Mouse (Mus musculus) thymus, adult 2 months (tissue): ENCODE measurements around the gene Olfr769. TPM values are rescaled to one million over a fixed set of nuclear protein-coding genes. Genes with fewer than 3 reads are reported as not detected.
"Not testable (repeated sequence)": the region's sequence is repeated elsewhere in the genome, so short reads cannot be mapped to it uniquely, and the experiment has no call there.

Source experiments
- DNase-seq: peaks from one replicate; pipeline ENCODE4 v3.0.0; 2021
- H3K27ac ChIP-seq: fragments of 200-500 bp; 2 replicates; pipeline ENCODE4 v1.5.1; 2012; ENCODE audit warnings: low read length, control low read depth; ENCODE audit not compliant: control insufficient read depth, insufficient read depth
- H3K27me3 ChIP-seq: fragments of 200-500 bp; 2 replicates; pipeline ENCODE4 v1.6.1; 2012; ENCODE audit warnings: mild to moderate bottlenecking, low read length, moderate library complexity, mixed read lengths; ENCODE audit not compliant: control insufficient read depth, insufficient read depth
- H3K36me3 ChIP-seq: fragments of 200-500 bp; 2 replicates; pipeline ENCODE4 v1.6.1; 2012; ENCODE audit warnings: mild to moderate bottlenecking, low read length, moderate library complexity; ENCODE audit not compliant: control insufficient read depth, insufficient read depth
- H3K4me1 ChIP-seq: fragments of 200-500 bp; replicated peaks from 2 replicates; pipeline ENCODE4 v1.6.1; 2012; ENCODE audit warnings: low read length; ENCODE audit not compliant: control insufficient read depth, insufficient read depth
- H3K4me3 ChIP-seq: fragments of 200-500 bp; 2 replicates; pipeline ENCODE4 v1.5.1; 2012; ENCODE audit warnings: mild to moderate bottlenecking, low read length, control low read depth, moderate library complexity; ENCODE audit not compliant: control insufficient read depth, insufficient read depth
- CTCF ChIP-seq: fragments of 200-500 bp; IDR thresholded peaks from 2 replicates; pipeline ENCODE4 v1.5.1; 2012; ENCODE audit warnings: mild to moderate bottlenecking, control low read depth, low read length, moderate library complexity, borderline replicate concordance; ENCODE audit not compliant: control insufficient read depth, poor library complexity, insufficient read depth; ENCODE audit errors: extremely low read depth
- POLR2A ChIP-seq: fragments of 200-500 bp; IDR thresholded peaks from 2 replicates; pipeline ENCODE4 v1.6.1; 2012; ENCODE audit warnings: mild to moderate bottlenecking, low read length, control low read depth, moderate library complexity; ENCODE audit not compliant: control insufficient read depth, poor library complexity, insufficient read depth; ENCODE audit errors: extremely low read depth
- WGBS: fragments of 180-500 bp; shearing (Covaris S2); methylation state at CpG from one replicate; pipeline ENCODE4 v1.1.7; 2018; 5-methylcytosine and 5-hydroxymethylcytosine counted together
- polyA plus RNA-seq: library from polyadenylated mRNA; depleted of rRNA; stranded (reverse); fragments of >200 nt; gene quantifications from 2 replicates; pipeline ENCODE4 v1.2.3, GENCODE M21; 2012; rRNA removed

Gene Olfr769
- not detected in 2 replicates for polyA plus RNA-seq

DNA sequence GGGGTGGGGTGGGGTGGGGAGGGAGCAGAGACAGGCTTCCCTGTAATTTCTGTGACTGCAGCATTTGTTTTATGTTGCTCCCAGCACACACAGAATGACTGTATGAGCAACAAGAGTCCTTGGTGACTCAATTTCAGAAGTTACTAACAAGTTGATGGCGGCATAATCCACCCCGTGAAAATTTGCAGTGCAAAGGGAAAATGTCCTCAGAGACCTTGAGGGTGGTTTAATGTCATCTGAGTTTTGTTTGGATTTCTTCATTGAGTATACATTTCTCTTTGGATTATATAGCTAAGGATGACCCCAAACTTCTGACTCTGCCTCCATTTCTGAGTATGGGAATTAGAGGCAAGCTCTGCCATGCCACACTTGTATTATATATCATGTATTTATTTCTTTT is at the start of gene Olfr769:
Gene Olfr769 (minus strand): TSS at position 101 of the 400 bp plus-strand sequence.
- H3K4me3 ChIP-seq, result no peak within 1 kb of the TSS
- no peaks in the 10 kb centered on the region for H3K4me1 ChIP-seq
- DNase-seq, result no peak
- 93% methylated on average over 2 of the region's 2 CpGs for WGBS
- no peak within 1 kb of the TSS for H3K27ac ChIP-seq
- TF ChIP-seq POLR2A (no peak), CTCF (no peak)
- H3K27me3 ChIP-seq, result no peaks in the 10 kb centered on the region
- H3K36me3 ChIP-seq, result no peaks in the 10 kb centered on the region

- WGBS, result 90% methylated on average over 1 of the region's 1 CpGs
- TF ChIP-seq CTCF (no peak), POLR2A (no peak)
- Histone ChIP-seq H3K27me3 (no peaks in the 10 kb centered on the region), H3K4me3 (no peak within 1 kb of the TSS), H3K27ac (no peak within 1 kb of the TSS), H3K4me1 (no peaks in the 10 kb centered on the region), H3K36me3 (no peaks in the 10 kb centered on the region)
- DNase-seq, result no peak
These were observed 47.0 kb upstream of the Olfr769 start, which contains the start of gene Olfr771 for GRCm38 (mm10) chr10:129164651-129165050. Gene Olfr771, minus strand, starts transcription at chr10:129164751.

DNA sequence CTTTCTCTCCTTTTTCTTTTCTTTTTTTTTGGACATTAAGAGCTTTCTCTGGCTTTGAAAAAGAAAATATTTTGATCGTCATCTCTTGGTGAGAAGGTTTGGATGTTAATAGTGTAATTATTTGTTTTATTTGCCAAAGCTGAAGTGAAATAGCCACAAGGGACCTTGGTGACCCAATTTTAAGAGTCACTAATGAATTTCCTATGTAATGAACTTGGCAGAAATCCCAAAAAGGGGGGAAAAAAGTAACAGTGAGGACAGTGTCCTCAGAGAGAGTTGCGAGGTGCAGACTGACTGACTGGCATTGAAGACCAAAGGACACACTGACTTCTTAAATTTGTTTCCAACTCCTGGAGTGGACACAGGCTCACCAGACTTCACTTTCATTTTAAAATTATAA is 21.2 kb upstream of the Olfr769 start, which contains the start of gene Olfr770:
Gene Olfr770 (minus strand): TSS at position 101 of the 400 bp plus-strand sequence.
- no peak for DNase-seq
- Histone ChIP-seq H3K4me3 (no peak within 1 kb of the TSS), H3K27ac (no peak within 1 kb of the TSS), H3K4me1 (no peaks in the 10 kb centered on the region), H3K27me3 (no peaks in the 10 kb centered on the region), H3K36me3 (no peaks in the 10 kb centered on the region)
- TF ChIP-seq POLR2A (no peak), CTCF (no peak)
- WGBS, result 92% methylated on average over 2 of the region's 2 CpGs

DNA sequence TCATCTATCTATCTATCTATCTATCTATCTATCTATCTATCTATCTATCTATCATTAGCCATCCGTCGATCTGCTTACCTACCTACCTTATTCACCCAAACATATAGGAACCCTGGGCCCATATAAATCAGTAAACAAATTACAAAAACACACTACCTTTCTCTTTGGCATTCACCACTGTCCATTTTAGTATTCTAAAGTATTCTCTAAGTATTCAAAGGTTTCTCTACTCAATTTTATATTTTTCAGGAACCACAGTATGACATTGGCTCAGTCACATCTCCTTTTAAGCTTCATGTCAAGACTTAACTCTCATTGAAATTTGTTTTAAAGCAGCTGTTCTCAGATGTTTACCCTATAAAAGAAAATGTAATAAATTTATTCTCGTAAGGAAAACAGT is 2.5 kb downstream of the Olfr769 start:
- no peaks in the 10 kb centered on the region for H3K4me1 ChIP-seq
- DNase-seq, result no peak
- WGBS, result 97% methylated on average over 3 of the region's 3 CpGs

GRCm38 (mm10) chr10:129101231-129101630 is 16.4 kb downstream of the Olfr769 start:
- no peaks in the 10 kb centered on the region for H3K36me3 ChIP-seq
- H3K4me3 ChIP-seq, result no peak overlapping the region
- no peaks in the 10 kb centered on the region for H3K4me1 ChIP-seq
- DNase-seq, result no peak
- no peak for TF ChIP-seq CTCF
- TF ChIP-seq POLR2A, result no peak
- 53% methylated on average over 3 of the region's 3 CpGs for WGBS
- no peaks in the 10 kb centered on the region for H3K27me3 ChIP-seq
- H3K27ac ChIP-seq, result no peak overlapping the region

More for the DNA sequence above, 2.5 kb downstream of the Olfr769 start:
- H3K4me3 ChIP-seq, result no peak overlapping the region
- TF ChIP-seq CTCF (no peak), POLR2A (no peak)
- H3K27ac ChIP-seq, result no peak overlapping the region
- no peaks in the 10 kb centered on the region for H3K36me3 ChIP-seq
- H3K27me3 ChIP-seq, result no peaks in the 10 kb centered on the region

- WGBS, result 82% methylated on average over 1 of the region's 1 CpGs
These were observed 18.4 kb downstream of the Olfr769 start, which contains the start of gene Olfr768 for GRCm38 (mm10) chr10:129099275-129099674. Gene Olfr768, minus strand, starts transcription at chr10:129099375.

DNA sequence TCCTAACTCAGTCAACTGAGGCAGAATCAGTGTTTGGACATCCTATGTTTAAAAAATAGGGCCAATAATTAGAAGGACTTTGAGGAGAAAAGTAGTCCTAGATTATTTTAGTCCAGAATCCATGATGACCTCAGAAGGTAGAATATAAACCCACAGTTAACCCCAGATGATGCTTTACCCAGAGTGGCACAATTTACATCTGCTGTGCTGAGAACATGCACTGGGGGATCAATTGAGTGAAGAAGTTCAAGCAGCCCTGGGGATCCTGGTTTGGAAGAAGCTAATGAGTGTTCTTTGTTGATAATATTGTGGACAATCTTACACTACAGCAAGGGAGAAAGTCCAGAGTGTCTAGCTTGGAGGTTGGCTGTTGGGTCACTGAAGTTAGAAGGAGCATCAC is 34.9 kb downstream of the Olfr769 start, which contains the start of gene Olfr767:
Gene Olfr767 (minus strand): TSS at position 101 of the 400 bp plus-strand sequence.
- not testable (repeated sequence) for H3K4me1 ChIP-seq, H3K27ac ChIP-seq, DNase-seq, H3K27me3 ChIP-seq, H3K4me3 ChIP-seq, H3K36me3 ChIP-seq

More at GRCm38 (mm10) chr10:129099275-129099674, 18.4 kb downstream of the Olfr769 start, which contains the start of gene Olfr768:
- Histone ChIP-seq H3K4me3 (no peak within 1 kb of the TSS), H3K36me3 (no peaks in the 10 kb centered on the region), H3K27ac (no peak within 1 kb of the TSS), H3K27me3 (no peaks in the 10 kb centered on the region), H3K4me1 (no peaks in the 10 kb centered on the region)
- TF ChIP-seq POLR2A, result no peak
- no peak for TF ChIP-seq CTCF
- DNase-seq, result no peak
